Mouse (Mus musculus): ENCODE data around the gene Aldh9a1.

GRCm38 (mm10) chr1:167340111-167340787, 9.5 kb upstream of the Aldh9a1 start:
- TF ChIP-seq CTCF (conservative IDR thresholded peaks at IDR 0.05; ENCODE audit: insufficient read depth, insufficient read length, low read depth, low read length) (no peak), POLR2A (IDR thresholded peaks at IDR 0.05; ENCODE audit: low read depth, low read length) (no peak)

Data from kidney, adult 2 months (tissue).